Mouse (Mus musculus): ENCODE measurements around the gene Ctsc. TPM values are rescaled to one million over a fixed set of nuclear protein-coding genes. Genes with fewer than 3 reads are reported as not detected.

Gene Ctsc
- polyA plus RNA-seq, 1 experiment from 2014 or later = 20.6 TPM

DNA sequence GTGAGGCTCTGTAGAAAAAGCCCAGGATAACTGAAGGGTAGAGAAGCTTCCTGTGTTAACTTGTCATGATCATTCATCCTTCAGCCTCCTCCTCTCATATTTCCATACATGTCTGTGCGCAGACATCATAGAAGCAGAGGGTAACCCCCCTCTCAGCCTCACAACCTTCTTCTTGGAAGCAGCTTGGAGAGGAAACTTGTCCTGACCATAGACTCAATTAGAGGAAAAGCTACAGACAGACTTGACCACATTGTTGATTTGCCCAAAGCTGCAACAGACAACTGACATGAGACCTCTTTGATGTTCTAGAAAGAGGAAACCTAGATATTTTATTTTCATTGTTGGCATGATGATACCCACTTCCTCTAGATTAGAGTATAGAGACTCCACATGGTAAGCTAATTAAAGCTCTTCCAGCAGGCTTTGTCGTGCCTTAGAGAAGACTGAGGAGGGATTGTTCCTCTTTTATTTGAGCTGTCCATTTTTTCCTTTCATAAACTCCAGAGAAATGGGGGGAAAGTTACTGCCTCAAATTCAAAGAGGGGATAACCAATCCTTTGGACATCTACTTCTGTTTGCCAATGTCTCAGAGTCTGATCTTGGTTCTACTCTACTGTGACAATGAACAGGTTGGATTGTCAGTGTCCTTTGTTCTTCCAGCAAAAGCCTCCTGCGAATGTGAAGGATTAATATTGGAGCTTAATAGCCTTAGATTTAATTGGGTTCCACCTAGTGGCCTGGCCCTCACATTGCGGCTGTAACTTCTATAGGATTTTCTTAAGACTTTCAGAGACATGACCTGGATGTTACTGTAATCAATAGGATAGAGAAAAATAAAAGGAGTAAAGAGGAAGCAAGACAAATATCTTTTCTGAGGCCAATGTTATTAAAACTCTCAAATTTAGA lies 79.2 kb downstream of the Ctsc start:
- H3K9me3 ChIP-seq (ENCODE audit: control insufficient read depth, low read length) = no peaks in the 10 kb centered on the region
- H3K27ac ChIP-seq (ENCODE audit: low read depth, low read length) = no peak overlapping the region
- H3K36me3 ChIP-seq (ENCODE audit: control insufficient read depth, insufficient read depth, low read length) = no peaks in the 10 kb centered on the region
- H3K4me3 ChIP-seq (ENCODE audit: low read depth, low read length) = no peak overlapping the region
- H3K9ac ChIP-seq (ENCODE audit: low read length) = no peak overlapping the region
- DNase-seq (ENCODE audit: low spot score) = no peak
- no peaks in the 10 kb centered on the region for H3K27me3 ChIP-seq (ENCODE audit: control insufficient read depth, insufficient read depth, low read length)
- WGBS = 53% methylated on average over 4 of the region's 4 CpGs
- no peak overlapping the region for H3K4me2 ChIP-seq (ENCODE audit: low read depth)
- H3K4me1 ChIP-seq (ENCODE audit: control insufficient read depth, insufficient read depth, low read length) = no peaks in the 10 kb centered on the region
- no peak for ATAC-seq (ENCODE audit: insufficient read depth, low FRiP score, low TSS enrichment)

DNA sequence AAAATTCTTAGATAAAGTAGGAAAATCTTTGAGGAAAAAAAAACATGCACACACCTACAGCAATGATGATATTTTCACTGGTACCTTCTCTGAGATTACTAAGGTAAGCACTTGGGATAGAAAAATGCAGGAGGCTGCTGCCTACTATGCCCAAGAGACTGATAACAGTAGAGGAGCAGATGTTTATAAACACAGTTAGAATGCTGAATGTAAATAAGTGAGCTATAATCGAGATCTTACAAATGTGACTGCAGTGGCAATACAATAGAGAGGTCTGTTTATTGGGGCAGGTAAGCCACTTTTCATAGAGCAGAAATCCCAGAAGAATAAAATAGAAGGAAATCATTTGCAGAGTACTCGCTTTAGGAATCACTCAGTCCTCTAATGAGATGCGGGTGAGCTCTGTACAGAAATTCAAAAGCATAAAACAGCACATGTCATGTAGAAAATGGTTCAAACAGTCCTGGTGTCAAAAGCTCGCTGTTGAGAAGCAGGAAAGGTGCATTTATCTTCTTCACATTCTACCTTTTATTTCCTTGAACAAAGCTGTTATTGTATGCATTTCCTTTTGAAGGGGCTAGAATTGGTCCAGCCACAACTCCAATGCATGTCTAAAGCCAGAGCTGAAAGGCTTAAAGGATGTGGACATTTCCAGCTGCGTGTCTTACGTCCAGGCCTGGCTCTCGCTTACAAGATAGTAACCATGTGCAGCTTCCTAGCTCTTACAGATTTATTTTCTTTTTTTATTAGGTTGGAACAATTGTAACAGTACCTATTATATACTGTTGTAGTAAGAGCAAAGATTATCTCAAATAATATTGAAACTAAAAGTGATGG lies 80.4 kb downstream of the Ctsc start:
- no peak overlapping the region for H3K4me3 ChIP-seq (ENCODE audit: low read depth, low read length)
- no peaks in the 10 kb centered on the region for H3K27me3 ChIP-seq (ENCODE audit: control insufficient read depth, insufficient read depth, low read length)
- ATAC-seq (ENCODE audit: insufficient read depth, low FRiP score, low TSS enrichment) (no peak), DNase-seq (ENCODE audit: low spot score) (no peak)
- H3K4me2 ChIP-seq (ENCODE audit: low read depth) = no peak overlapping the region
- H3K27ac ChIP-seq (ENCODE audit: low read depth, low read length) = no peak overlapping the region
- no peaks in the 10 kb centered on the region for H3K36me3 ChIP-seq (ENCODE audit: control insufficient read depth, insufficient read depth, low read length)
- 64% methylated on average over 7 of the region's 7 CpGs for WGBS
- no peak overlapping the region for H3K9ac ChIP-seq (ENCODE audit: low read length)
- no peaks in the 10 kb centered on the region for H3K4me1 ChIP-seq (ENCODE audit: control insufficient read depth, insufficient read depth, low read length)
- no peaks in the 10 kb centered on the region for H3K9me3 ChIP-seq (ENCODE audit: control insufficient read depth, low read length)

Other genes starting within 250 kb of the Ctsc start
- 4.9 and 5.9 TPM in 2 replicates for gene Rab38, start 152.2 kb downstream of the Ctsc start, polyA plus RNA-seq (2014; fragmentation: Nextera tagmentation; extraction: Ambion mirVana)

Measured in neural tube, embryonic 11.5 days (tissue).